Mouse (Mus musculus): ENCODE data around the gene Smg9. TPM values are rescaled to one million over a fixed set of nuclear protein-coding genes. Genes with fewer than 3 reads are reported as not detected.
A peak's percentile ranks its signal among the peaks of the same experiment; 100 is the strongest.

Gene Smg9
- 17.1 and 23.8 TPM in 2 replicates for polyA plus RNA-seq (2015; fragmentation: Nextera tagmentation; extraction: Ambion mirVana)

- Histone ChIP-seq H3K27ac (peak within 1 kb of the TSS; percentile 99), H3K27me3 (no peaks in the 10 kb centered on the region), H3K4me3 (peak within 1 kb of the TSS; percentile 70), H3K9me3 (replicated peaks) (no peaks in the 10 kb centered on the region), H3K4me1 (replicated peaks) (peaks cover 10% of the 10 kb centered on the region), H3K4me2 (peak within 1 kb of the TSS; percentile 79), H3K9ac (peak within 1 kb of the TSS; percentile 70), H3K36me3 (peaks cover 8% of the 10 kb centered on the region)
- peak; percentile 97 for ATAC-seq (replicated peaks; ENCODE audit: insufficient number of reproducible peaks, insufficient read depth, low FRiP score, low read depth)
- 3% methylated on average over 66 of the region's 66 CpGs for WGBS
Measured at GRCm38 (mm10) chr7:24399256-24400081, at the start of gene Smg9. Smg9 (plus strand) TSS chr7:24399619.

- no peaks in the 10 kb centered on the region for H3K27me3 ChIP-seq
- no peaks in the 10 kb centered on the region for H3K9me3 ChIP-seq (replicated peaks)
- H3K27ac ChIP-seq = no peak overlapping the region
- H3K9ac ChIP-seq = no peak overlapping the region
- H3K4me2 ChIP-seq = no peak overlapping the region
- WGBS = 77% methylated on average over 6 of the region's 6 CpGs
- H3K36me3 ChIP-seq = no peaks in the 10 kb centered on the region
- ATAC-seq (replicated peaks; ENCODE audit: insufficient number of reproducible peaks, insufficient read depth, low FRiP score, low read depth) = no peak
- no peak overlapping the region for H3K4me3 ChIP-seq
- H3K4me1 ChIP-seq (replicated peaks) = no peaks in the 10 kb centered on the region
Measured at GRCm38 (mm10) chr7:24355646-24356045, 43.8 kb upstream of the Smg9 start.

- Histone ChIP-seq H3K36me3 (no peaks in the 10 kb centered on the region), H3K27me3 (no peaks in the 10 kb centered on the region), H3K9me3 (replicated peaks) (no peaks in the 10 kb centered on the region), H3K4me3 (no peak overlapping the region), H3K4me2 (no peak overlapping the region), H3K9ac (no peak overlapping the region), H3K4me1 (replicated peaks) (no peaks in the 10 kb centered on the region), H3K27ac (no peak overlapping the region)
- WGBS = 74% methylated on average over 10 of the region's 10 CpGs
- ATAC-seq (replicated peaks; ENCODE audit: insufficient number of reproducible peaks, insufficient read depth, low FRiP score, low read depth) = no peak
Measured at GRCm38 (mm10) chr7:24356081-24356480, 43.3 kb upstream of the Smg9 start.

DNA sequence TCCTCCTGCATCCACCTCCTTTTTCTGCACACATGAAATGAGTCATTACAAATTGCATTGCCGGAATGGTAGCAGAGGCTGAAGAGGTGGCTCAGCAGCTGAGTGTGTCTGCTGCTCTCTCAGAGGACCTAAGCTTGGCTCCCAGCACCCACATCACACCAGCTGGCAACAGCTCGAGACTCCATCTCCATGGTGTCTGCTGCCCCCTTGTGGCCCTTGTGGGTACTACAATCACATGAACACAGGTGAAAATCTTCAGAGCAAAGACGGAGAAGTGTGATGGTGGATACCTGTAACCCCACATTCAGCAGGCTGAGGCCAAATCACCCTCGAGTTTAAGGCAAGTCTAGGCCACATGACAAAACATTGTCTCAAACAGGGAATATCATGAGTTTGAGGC, 41.5 kb upstream of the Smg9 start:
- ATAC-seq (replicated peaks; ENCODE audit: insufficient number of reproducible peaks, insufficient read depth, low FRiP score, low read depth) = no peak
- Histone ChIP-seq H3K4me3 (no peak overlapping the region), H3K27me3 (no peaks in the 10 kb centered on the region), H3K9me3 (replicated peaks) (no peaks in the 10 kb centered on the region), H3K4me2 (no peak overlapping the region), H3K4me1 (replicated peaks) (no peaks in the 10 kb centered on the region), H3K27ac (no peak overlapping the region), H3K9ac (no peak overlapping the region), H3K36me3 (no peaks in the 10 kb centered on the region)
- 44% methylated on average over 4 of the region's 4 CpGs for whole genome bisulfite sequencing

GRCm38 (mm10) chr7:24359269-24359668, 40.1 kb upstream of the Smg9 start:
- Histone ChIP-seq H3K36me3 (no peaks in the 10 kb centered on the region), H3K9me3 (replicated peaks) (no peaks in the 10 kb centered on the region), H3K4me2 (no peak overlapping the region), H3K4me1 (replicated peaks) (no peaks in the 10 kb centered on the region), H3K27me3 (no peaks in the 10 kb centered on the region), H3K9ac (no peak overlapping the region), H3K27ac (no peak overlapping the region), H3K4me3 (no peak overlapping the region)
- WGBS = 23% methylated on average over 9 of the region's 9 CpGs
- no peak for ATAC-seq (replicated peaks; ENCODE audit: insufficient number of reproducible peaks, insufficient read depth, low FRiP score, low read depth)

DNA sequence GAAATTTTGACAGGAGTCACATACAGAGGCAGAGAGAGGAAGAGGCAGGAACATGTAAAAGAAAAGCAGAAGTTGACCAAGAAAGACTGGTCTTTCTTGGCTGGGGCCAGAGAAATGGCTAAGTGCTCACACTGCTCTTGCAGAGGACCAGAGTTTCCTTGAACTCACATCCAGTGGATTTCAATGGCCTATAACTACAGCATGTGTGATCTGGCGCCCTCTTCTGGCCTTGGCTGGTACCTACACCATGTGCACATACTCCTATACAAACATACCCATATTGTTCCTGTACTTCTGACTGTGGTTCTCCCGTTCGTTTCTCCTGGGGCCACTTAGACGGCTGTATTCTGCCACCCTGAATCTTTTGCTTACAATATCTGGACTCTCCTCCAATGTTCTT, 38.4 kb upstream of the Smg9 start:
- no peak overlapping the region for H3K4me2 ChIP-seq
- no peak overlapping the region for H3K9ac ChIP-seq
- no peak for ATAC-seq (replicated peaks; ENCODE audit: insufficient number of reproducible peaks, insufficient read depth, low FRiP score, low read depth)
- H3K4me3 ChIP-seq = no peak overlapping the region
- H3K4me1 ChIP-seq (replicated peaks) = 0 out of 2 replicates have a peak, but pooled peaks cover 3% of the 10 kb centered on the region
- H3K36me3 ChIP-seq = no peaks in the 10 kb centered on the region
- 63% methylated on average over 4 of the region's 4 CpGs for WGBS
- no peak overlapping the region for H3K27ac ChIP-seq
- no peaks in the 10 kb centered on the region for H3K9me3 ChIP-seq (replicated peaks)
- no peaks in the 10 kb centered on the region for H3K27me3 ChIP-seq

DNA sequence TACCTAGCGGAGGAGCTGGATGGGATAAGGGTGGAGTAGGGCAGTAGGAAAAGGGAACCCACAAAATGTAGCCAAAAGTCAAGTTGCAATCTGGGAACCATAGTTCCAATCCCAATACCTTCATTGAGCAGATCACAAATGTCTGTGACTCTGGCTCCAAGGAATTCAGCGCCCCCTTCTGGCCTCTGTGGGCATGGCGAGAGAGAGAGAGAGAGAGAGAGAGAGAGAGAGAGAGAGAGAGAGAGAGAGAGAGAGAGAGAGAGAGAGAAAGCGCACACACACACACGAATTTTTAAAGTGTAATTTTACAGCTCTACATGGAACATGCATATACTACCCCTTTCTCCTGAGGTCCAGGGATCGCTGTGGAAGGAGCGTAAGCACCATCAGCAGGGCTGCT, 36.2 kb upstream of the Smg9 start:
- WGBS = 19% methylated on average over 7 of the region's 7 CpGs

DNA sequence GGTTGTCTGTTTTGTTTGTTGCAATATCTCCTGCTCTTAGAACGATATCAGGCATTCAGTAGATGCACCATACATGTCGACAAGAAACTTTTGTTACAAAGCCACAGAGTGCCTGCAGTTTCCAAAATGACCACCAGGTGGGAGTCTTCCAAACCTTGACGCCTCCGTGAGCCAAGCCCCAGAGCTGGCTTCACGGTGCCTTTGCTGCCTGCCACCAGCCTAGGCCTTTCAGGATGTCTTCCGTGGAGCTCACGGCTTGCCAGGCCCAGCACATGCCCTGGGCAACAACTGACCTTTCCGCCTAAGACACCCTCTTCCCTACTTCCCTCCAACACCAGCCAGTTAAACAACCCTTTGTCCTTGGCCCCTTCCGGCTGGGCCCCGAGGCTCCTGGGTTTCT, 34.6 kb upstream of the Smg9 start:
- H3K27ac ChIP-seq = no peak overlapping the region
- no peak overlapping the region for H3K9ac ChIP-seq
- H3K27me3 ChIP-seq = no peaks in the 10 kb centered on the region
- H3K4me1 ChIP-seq (replicated peaks) = 0 out of 2 replicates have a peak, but pooled peaks cover 3% of the 10 kb centered on the region
- WGBS = 21% methylated on average over 10 of the region's 10 CpGs
- no peaks in the 10 kb centered on the region for H3K36me3 ChIP-seq
- no peak overlapping the region for H3K4me3 ChIP-seq
- ATAC-seq (replicated peaks; ENCODE audit: insufficient number of reproducible peaks, insufficient read depth, low FRiP score, low read depth) = 0 out of 2 replicates have a peak, but pooled peaks have one; percentile 29
- H3K4me2 ChIP-seq = no peak overlapping the region
- no peaks in the 10 kb centered on the region for H3K9me3 ChIP-seq (replicated peaks)

More for the DNA sequence above, 36.2 kb upstream of the Smg9 start:
- no peak overlapping the region for H3K4me3 ChIP-seq
- 0 out of 2 replicates have a peak, but pooled peaks cover 3% of the 10 kb centered on the region for H3K4me1 ChIP-seq (replicated peaks)
- no peak overlapping the region for H3K9ac ChIP-seq
- no peak overlapping the region for H3K4me2 ChIP-seq
- H3K36me3 ChIP-seq = no peaks in the 10 kb centered on the region
- ATAC-seq (replicated peaks; ENCODE audit: insufficient number of reproducible peaks, insufficient read depth, low FRiP score, low read depth) = no peak
- H3K9me3 ChIP-seq (replicated peaks) = no peaks in the 10 kb centered on the region
- no peak overlapping the region for H3K27ac ChIP-seq
- no peaks in the 10 kb centered on the region for H3K27me3 ChIP-seq

GRCm38 (mm10) chr7:24365258-24366014, 34.0 kb upstream of the Smg9 start:
- 0 out of 2 replicates have a peak, but pooled peaks cover 5% of the 10 kb centered on the region for H3K4me1 ChIP-seq (replicated peaks)
- no peak for ATAC-seq (replicated peaks; ENCODE audit: insufficient number of reproducible peaks, insufficient read depth, low FRiP score, low read depth)
- no peak overlapping the region for H3K4me3 ChIP-seq
- H3K27me3 ChIP-seq = no peaks in the 10 kb centered on the region
- no peaks in the 10 kb centered on the region for H3K36me3 ChIP-seq
- H3K9ac ChIP-seq = no peak overlapping the region
- WGBS = 61% methylated on average over 5 of the region's 5 CpGs
- no peak overlapping the region for H3K27ac ChIP-seq
- no peaks in the 10 kb centered on the region for H3K9me3 ChIP-seq (replicated peaks)
- H3K4me2 ChIP-seq = no peak overlapping the region

GRCm38 (mm10) chr7:24366716-24367632, 32.4 kb upstream of the Smg9 start:
- Histone ChIP-seq H3K4me2 (no peak overlapping the region), H3K4me3 (no peak overlapping the region)

GRCm38 (mm10) chr7:24368226-24368625, 31.2 kb upstream of the Smg9 start:
- Histone ChIP-seq H3K4me3 (no peak overlapping the region), H3K4me1 (replicated peaks) (peaks cover 6% of the 10 kb centered on the region), H3K27ac (no peak overlapping the region), H3K9me3 (replicated peaks) (no peaks in the 10 kb centered on the region), H3K36me3 (no peaks in the 10 kb centered on the region), H3K9ac (no peak overlapping the region), H3K4me2 (no peak overlapping the region), H3K27me3 (no peaks in the 10 kb centered on the region)
- WGBS = 62% methylated on average over 4 of the region's 4 CpGs
- ATAC-seq (replicated peaks; ENCODE audit: insufficient number of reproducible peaks, insufficient read depth, low FRiP score, low read depth) = no peak

More at GRCm38 (mm10) chr7:24366716-24367632, 32.4 kb upstream of the Smg9 start:
- ATAC-seq (replicated peaks; ENCODE audit: insufficient number of reproducible peaks, insufficient read depth, low FRiP score, low read depth) = no peak
- Histone ChIP-seq H3K9ac (no peak overlapping the region), H3K4me1 (replicated peaks) (0 out of 2 replicates have a peak, but pooled peaks cover 5% of the 10 kb centered on the region), H3K27ac (no peak overlapping the region), H3K36me3 (no peaks in the 10 kb centered on the region), H3K9me3 (replicated peaks) (no peaks in the 10 kb centered on the region), H3K27me3 (no peaks in the 10 kb centered on the region)
- 67% methylated on average over 15 of the region's 15 CpGs for WGBS

Data from heart, embryonic 15.5 days (tissue).